Mouse (Mus musculus): Measurements from ENCODE around the gene Trim69.

DNA sequence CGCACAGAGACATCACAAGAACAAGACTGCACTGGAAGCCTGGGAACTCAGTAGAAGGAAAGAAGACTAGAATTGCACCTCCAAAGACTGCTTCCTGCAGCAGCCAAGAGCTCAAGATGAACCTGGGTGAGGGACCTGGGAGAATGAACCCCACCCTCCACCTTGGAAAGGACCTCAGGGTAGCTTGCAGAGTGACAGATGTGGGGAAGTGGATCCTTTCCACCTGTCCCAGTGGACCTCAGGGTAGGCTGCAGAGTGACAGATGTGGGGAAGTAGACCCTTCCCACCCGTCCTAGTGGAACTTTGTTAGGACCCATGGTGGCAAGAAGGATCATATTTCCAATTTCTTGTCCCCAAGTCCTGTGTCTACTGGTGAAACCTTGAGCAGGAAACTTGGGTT lies 5.2 kb upstream of the Trim69 start:
- TF ChIP-seq CTCF (IDR thresholded peaks at IDR 0.05; ENCODE audit: insufficient read depth, low read depth, low read length) (no peak), POLR2A (IDR thresholded peaks at IDR 0.05; ENCODE audit: insufficient read depth, low read depth, low read length) (no peak)

All from olfactory bulb, adult 2 months (tissue).